In genomic region chr7:43554550-43554949, GRCm38 (mm10) we compare ENCODE assay signal across 13 mouse cellular contexts. TPM values are rescaled to one million over a fixed set of nuclear protein-coding genes. Genes with fewer than 3 reads are reported as not detected.
A peak's percentile ranks its signal among the peaks of the same experiment; 100 is the strongest.
DNase-seq lines count a peak whose midpoint lies in the region; ATAC-seq lines count a peak whose summit lies in the region.
"Had no signal": no experiment of that assay in that cellular context is flagged by ENCODE, and none has a peak within 500 bp of the region (broad histone marks: within the 10 kb centered on the region; RNA-seq: fewer than 3 reads in every experiment).

No protein-coding gene starts in this region.

- H3K36me3 ChIP-seq in kidney, embryonic 16.5 days (ENCODE audit: insufficient read depth, low read length), result no peaks in the 10 kb centered on the region
- H3K36me3 ChIP-seq in macrophage (ENCODE audit: inconsistent target), result no peaks in the 10 kb centered on the region
- H3K36me3 ChIP-seq: lung, embryonic 15.5 days; neural tube, embryonic 13.5 days had no signal

- H3K27me3 ChIP-seq in kidney, embryonic 16.5 days (ENCODE audit: insufficient read depth, low read length), result no peaks in the 10 kb centered on the region
- H3K27me3 ChIP-seq: forebrain, embryonic 13.5 days; lung, embryonic 15.5 days; neural tube, embryonic 13.5 days had no signal

- no peaks in the 10 kb centered on the region for H3K79me2 ChIP-seq in macrophage (ENCODE audit: inconsistent target)

- ATAC-seq in kidney, embryonic 16.5 days (ENCODE audit: low FRiP score, low TSS enrichment), result peak; percentile 35; the same call in 1 of the 2 replicates
- ATAC-seq: forebrain, embryonic 13.5 days had no signal

- 44% methylated on average over 3 of the region's 3 CpGs for WGBS in kidney, embryonic 16.5 days
- WGBS in macrophage (ENCODE audit: missing documents), result 36% methylated on average over 3 of the region's 3 CpGs

- no peak overlapping the region for H3K4me3 ChIP-seq in kidney, embryonic 16.5 days (ENCODE audit: low read length)
- no peak overlapping the region for H3K4me3 ChIP-seq in macrophage (ENCODE audit: inconsistent target)
- H3K4me3 ChIP-seq: forebrain, embryonic 13.5 days; lung, embryonic 15.5 days; neural tube, embryonic 13.5 days had no signal

- H3K27ac ChIP-seq in kidney, embryonic 16.5 days (ENCODE audit: low read length), result no peak overlapping the region
- H3K27ac ChIP-seq in macrophage, result peak overlapping the region; percentile 59
- H3K27ac ChIP-seq: forebrain, embryonic 13.5 days; lung, embryonic 15.5 days; neural tube, embryonic 13.5 days had no signal

- no peak overlapping the region for H3K9ac ChIP-seq in kidney, embryonic 16.5 days (replicated peaks; ENCODE audit: low read length)
- H3K9ac ChIP-seq: forebrain, embryonic 13.5 days; lung, embryonic 15.5 days; neural tube, embryonic 13.5 days had no signal

- no peaks in the 10 kb centered on the region for H3K9me3 ChIP-seq in kidney, embryonic 16.5 days (ENCODE audit: low read length)
- H3K9me3 ChIP-seq: forebrain, embryonic 13.5 days; lung, embryonic 15.5 days; neural tube, embryonic 13.5 days had no signal

- H3K4me2 ChIP-seq in kidney, embryonic 16.5 days (replicated peaks; ENCODE audit: low read depth, low read length), result no peak overlapping the region
- H3K4me2 ChIP-seq: forebrain, embryonic 13.5 days; lung, embryonic 15.5 days; neural tube, embryonic 13.5 days had no signal

- DNase-seq in kidney, adult 11 months, result no peak
- peak; percentile 93 for DNase-seq in NIH3T3 (ENCODE audit: low read depth)
- DNase-seq in gastrocnemius, adult 8-10 months (ENCODE audit: low spot score in 2 of 2), result peak; percentile 9 to 21
- DNase-seq in urinary bladder, adult 18-20 months (ENCODE audit: low spot score in 2 of 2), result no peak
- no peak for DNase-seq in urinary bladder, postnatal 14 days (ENCODE audit: low spot score)
- DNase-seq in embryo, embryonic 9.5 days (ENCODE audit: extremely low spot score), result no peak

- no peaks in the 10 kb centered on the region for H3K4me1 ChIP-seq in kidney, embryonic 16.5 days (ENCODE audit: insufficient read depth, low read length)
- H3K4me1 ChIP-seq: forebrain, embryonic 13.5 days; lung, embryonic 15.5 days; neural tube, embryonic 13.5 days had no signal

RNA-seq across cellular contexts. Expression of gene Zfp658, which starts 7.5 kb away (rescaled TPM):
- 3.7 and 3.8 TPM in 2 replicates for polyA plus RNA-seq in kidney, embryonic 16.5 days (2015; fragmentation: Nextera tagmentation; extraction: Ambion mirVana)
- under 1 TPM; 0.16 to 0.43 (median 0.33) TPM for total RNA-seq in gastrocnemius, adult 8-10 months (2022)
- total RNA-seq in macrophage (2018; cell fraction: chromatin; rRNA removed), result 10 to 100 TPM in 20 of 26 experiments, 1 to 10 TPM in 6; 6.9 to 63.9 (median 13.5) TPM
- 10 to 100 TPM in 1 of 26 experiments, 1 to 10 TPM in 25; 1.6 to 10.8 (median 2.7) TPM for total RNA-seq in macrophage (2018; cell fraction: cytosol; rRNA removed)
- 10 to 100 TPM in 17 of 26 experiments, 1 to 10 TPM in 9; 6.1 to 47.9 (median 12.2) TPM for total RNA-seq in macrophage (2018; cell fraction: nucleus; rRNA removed)
- 1.5 to 2.7 TPM (median 2.5 TPM) in 3 replicates for polyA plus RNA-seq in macrophage (2018)

RNA-seq across cellular contexts. Expression of gene Cd33, which starts 10.3 kb away (rescaled TPM):
- polyA plus RNA-seq in kidney, embryonic 16.5 days (2015; fragmentation: Nextera tagmentation; extraction: Ambion mirVana), result 0.49 and 0.81 TPM in 2 replicates
- under 1 TPM; 0.10 to 0.75 (median 0.52) TPM for total RNA-seq in gastrocnemius, adult 8-10 months (2022)
- total RNA-seq in macrophage (2018; cell fraction: chromatin; rRNA removed), result 100 to 1,000 TPM in 7 of 26 experiments, 10 to 100 TPM in 19; 21.4 to 216 (median 57.0) TPM
- total RNA-seq in macrophage (2018; cell fraction: cytosol; rRNA removed), result 10 to 100 TPM; 12.3 to 74.8 (median 27.1) TPM
- 100 to 1,000 TPM in 12 of 26 experiments, 10 to 100 TPM in 14; 40.3 to 327 (median 94.7) TPM for total RNA-seq in macrophage (2018; cell fraction: nucleus; rRNA removed)
- polyA plus RNA-seq in macrophage (2018), result 13.2 to 32.1 TPM (median 13.4 TPM) in 3 replicates

RNA-seq across cellular contexts. Expression of gene Zfp719, which starts 24.9 kb away (rescaled TPM):
- polyA plus RNA-seq in kidney, embryonic 16.5 days (2015; fragmentation: Nextera tagmentation; extraction: Ambion mirVana), result 13.8 and 14.1 TPM in 2 replicates
- 1 to 10 TPM; 3.6 to 3.9 (median 3.8) TPM for total RNA-seq in gastrocnemius, adult 8-10 months (2022)
- total RNA-seq in macrophage (2018; cell fraction: chromatin; rRNA removed), result 10 to 100 TPM in 25 of 26 experiments, 1 to 10 TPM in 1; 8.7 to 64.0 (median 30.1) TPM
- 10 to 100 TPM in 7 of 26 experiments, 1 to 10 TPM in 19; 2.5 to 14.1 (median 6.6) TPM for total RNA-seq in macrophage (2018; cell fraction: cytosol; rRNA removed)
- 10 to 100 TPM in 25 of 26 experiments, 1 to 10 TPM in 1; 9.4 to 41.9 (median 19.7) TPM for total RNA-seq in macrophage (2018; cell fraction: nucleus; rRNA removed)
- 1.9 to 2.7 TPM (median 2.5 TPM) in 3 replicates for polyA plus RNA-seq in macrophage (2018)

RNA-seq across cellular contexts. Expression of gene 4931406B18Rik, which starts 48.8 kb away (rescaled TPM):
- not detected in 2 replicates for polyA plus RNA-seq in kidney, embryonic 16.5 days (2015; fragmentation: Nextera tagmentation; extraction: Ambion mirVana)
- total RNA-seq in gastrocnemius, adult 8-10 months (2022), result not detected
- total RNA-seq in macrophage (2018; cell fraction: chromatin; rRNA removed), result 1 to 10 TPM in 1 of 26 experiments, under 1 TPM in 1, not detected in 24; 0.31 to 1.2 TPM
- not detected for total RNA-seq in macrophage (2018; cell fraction: cytosol; rRNA removed)
- total RNA-seq in macrophage (2018; cell fraction: nucleus; rRNA removed), result not detected
- not detected in 3 replicates for polyA plus RNA-seq in macrophage (2018)
- total RNA-seq: ES-E14; layer of hippocampus, adult 18-20 months had no signal
- polyA plus RNA-seq: forebrain, embryonic 13.5 days; lung, embryonic 15.5 days; neural tube, embryonic 13.5 days had no signal

RNA-seq across cellular contexts. Expression of gene Zfp819, which starts 52.4 kb away (rescaled TPM):
- polyA plus RNA-seq in kidney, embryonic 16.5 days (2015; fragmentation: Nextera tagmentation; extraction: Ambion mirVana), result 0.06 and 0.24 TPM in 2 replicates
- not detected for total RNA-seq in gastrocnemius, adult 8-10 months (2022)
- total RNA-seq in macrophage (2018; cell fraction: chromatin; rRNA removed), result 1 to 10 TPM in 2 of 26 experiments, under 1 TPM in 6, not detected in 18; 0.29 to 1.4 (median 0.74) TPM
- under 1 TPM in 10 of 26 experiments, not detected in 16; 0.04 to 0.58 (median 0.12) TPM for total RNA-seq in macrophage (2018; cell fraction: cytosol; rRNA removed)
- 1 to 10 TPM in 2 of 26 experiments, under 1 TPM in 7, not detected in 17; 0.22 to 1.2 (median 0.36) TPM for total RNA-seq in macrophage (2018; cell fraction: nucleus; rRNA removed)
- polyA plus RNA-seq in macrophage (2018), result not detected in 3 replicates

Comparison
In these comparisons a context has a peak if more than half of its experiments do, and no peak if none do; other contexts are left out.
1. DNase-seq: peak in NIH3T3 (single experiment) and gastrocnemius, adult 8-10 months (2 of 2); none in kidney, adult 11 months (single experiment), urinary bladder, adult 18-20 months (0 of 2), urinary bladder, postnatal 14 days (single experiment) and embryo, embryonic 9.5 days (single experiment).